Mouse (Mus musculus) kidney, adult 2 months (tissue): ENCODE data around the gene Prss54.

Experiments
- CTCF ChIP-seq: fragments of 200-500 bp; conservative IDR thresholded peaks from 2 replicates; pipeline ENCODE4 v1.5.1; 2011; ENCODE audit warnings: low read depth, mild to moderate bottlenecking, control low read depth, low read length, moderate library complexity, mixed read lengths; ENCODE audit not compliant: insufficient read depth, insufficient read length
- POLR2A ChIP-seq: fragments of 200-500 bp; IDR thresholded peaks from one replicate; pipeline ENCODE4 v1.6.1; 2011; ENCODE audit warnings: low read depth, low read length, control low read depth

DNA sequence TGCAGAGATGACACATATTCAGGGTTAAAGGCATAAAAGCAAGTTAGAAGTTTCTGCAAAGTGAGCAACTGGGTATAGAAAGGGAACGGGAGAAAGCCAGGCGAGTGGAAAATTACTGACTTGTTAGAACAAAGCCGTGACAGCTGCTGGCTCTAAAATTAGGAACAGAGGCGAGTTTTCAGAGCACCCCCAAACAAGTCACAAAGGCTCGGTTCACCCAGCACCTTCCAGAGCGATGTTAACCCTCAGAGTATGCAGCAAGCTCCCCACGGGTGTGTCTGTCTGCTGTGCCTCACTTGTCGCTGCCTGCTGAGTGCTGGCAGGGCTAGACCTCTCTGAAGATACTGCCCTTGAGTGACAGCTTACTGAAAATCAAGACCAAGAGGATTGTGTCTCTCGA lies 31.1 kb upstream of the Prss54 start:
- TF ChIP-seq CTCF = no peak
- no peak for TF ChIP-seq POLR2A
